Mouse (Mus musculus): Measurements from ENCODE around the gene Reg4. TPM values are rescaled to one million over a fixed set of nuclear protein-coding genes. Genes with fewer than 3 reads are reported as not detected.
A peak's percentile ranks its signal among the peaks of the same experiment; 100 is the strongest.

The Reg4 gene
- total and polyA plus RNA-seq, 2 experiments from 2014 or later, result not detected

GRCm38 (mm10) chr3:98203282-98203681 lies 18.7 kb upstream of the Reg4 start:
- no peak for ATAC-seq
- Histone ChIP-seq H3K4me1 (ENCODE audit: insufficient read depth) (no peaks in the 10 kb centered on the region), H3K36me3 (ENCODE audit: insufficient read depth) (no peaks in the 10 kb centered on the region), H3K9me3 (ENCODE audit: low read length) (no peaks in the 10 kb centered on the region), H3K4me3 (ENCODE audit: low read depth, low read length) (no peak overlapping the region), H3K9ac (no peak overlapping the region), H3K27me3 (ENCODE audit: insufficient read depth, low read length) (no peaks in the 10 kb centered on the region), H3K4me2 (ENCODE audit: low read depth) (no peak overlapping the region), H3K27ac (ENCODE audit: low read depth, low read length) (no peak overlapping the region)
- no peak for TF ChIP-seq CTCF (IDR thresholded peaks at IDR 0.05; ENCODE audit: low read depth)
- no peak for DNase-seq
- 71% methylated on average over 5 of the region's 5 CpGs for WGBS

- Histone ChIP-seq H3K9me3 (ENCODE audit: low read length) (no peaks in the 10 kb centered on the region), H3K27me3 (ENCODE audit: insufficient read depth, low read length) (no peaks in the 10 kb centered on the region), H3K4me1 (ENCODE audit: insufficient read depth) (peaks cover 12% of the 10 kb centered on the region), H3K27ac (ENCODE audit: low read depth, low read length) (no peak overlapping the region), H3K4me2 (ENCODE audit: low read depth) (no peak overlapping the region), H3K9ac (no peak overlapping the region), H3K36me3 (ENCODE audit: insufficient read depth) (no peaks in the 10 kb centered on the region), H3K4me3 (ENCODE audit: low read depth, low read length) (no peak overlapping the region)
- no peak for DNase-seq
- WGBS, result 78% methylated on average over 3 of the region's 3 CpGs
- TF ChIP-seq CTCF (IDR thresholded peaks at IDR 0.05; ENCODE audit: low read depth), result no peak
- ATAC-seq, result no peak
Observed at GRCm38 (mm10) chr3:98206977-98207376, 15.0 kb upstream of the Reg4 start.

GRCm38 (mm10) chr3:98209161-98209560 lies 12.8 kb upstream of the Reg4 start:
- DNase-seq (no peak), ATAC-seq (no peak)
- TF ChIP-seq CTCF (IDR thresholded peaks at IDR 0.05; ENCODE audit: low read depth), result no peak
- Histone ChIP-seq H3K4me1 (ENCODE audit: insufficient read depth) (peaks cover 12% of the 10 kb centered on the region), H3K27me3 (ENCODE audit: insufficient read depth, low read length) (no peaks in the 10 kb centered on the region), H3K36me3 (ENCODE audit: insufficient read depth) (no peaks in the 10 kb centered on the region), H3K9ac (no peak overlapping the region), H3K4me2 (ENCODE audit: low read depth) (no peak overlapping the region), H3K4me3 (ENCODE audit: low read depth, low read length) (no peak overlapping the region), H3K9me3 (ENCODE audit: low read length) (no peaks in the 10 kb centered on the region), H3K27ac (ENCODE audit: low read depth, low read length) (no peak overlapping the region)
- WGBS, result 66% methylated on average over 4 of the region's 4 CpGs

GRCm38 (mm10) chr3:98210860-98211259 lies 11.1 kb upstream of the Reg4 start:
- H3K9me3 ChIP-seq (ENCODE audit: low read length), result no peaks in the 10 kb centered on the region
- H3K4me1 ChIP-seq (ENCODE audit: insufficient read depth), result peaks cover 12% of the 10 kb centered on the region
- TF ChIP-seq CTCF (IDR thresholded peaks at IDR 0.05; ENCODE audit: low read depth), result no peak
- H3K4me2 ChIP-seq (ENCODE audit: low read depth), result no peak overlapping the region
- no peak overlapping the region for H3K4me3 ChIP-seq (ENCODE audit: low read depth, low read length)
- ATAC-seq (peak; percentile 25; the same call in 1 of the 2 replicates), DNase-seq (no peak)
- peak overlapping the region; percentile 60; the same call in 1 of the 2 replicates for H3K27ac ChIP-seq (ENCODE audit: low read depth, low read length)
- 40% methylated on average over 10 of the region's 10 CpGs for whole genome bisulfite sequencing
- no peaks in the 10 kb centered on the region for H3K27me3 ChIP-seq (ENCODE audit: insufficient read depth, low read length)
- H3K9ac ChIP-seq, result no peak overlapping the region
- H3K36me3 ChIP-seq (ENCODE audit: insufficient read depth), result no peaks in the 10 kb centered on the region

- Histone ChIP-seq H3K4me2 (ENCODE audit: low read depth) (no peak overlapping the region), H3K36me3 (ENCODE audit: insufficient read depth) (no peaks in the 10 kb centered on the region), H3K4me3 (ENCODE audit: low read depth, low read length) (no peak overlapping the region), H3K9ac (no peak overlapping the region), H3K27me3 (ENCODE audit: insufficient read depth, low read length) (no peaks in the 10 kb centered on the region), H3K27ac (ENCODE audit: low read depth, low read length) (peak overlapping the region; percentile 60), H3K9me3 (ENCODE audit: low read length) (no peaks in the 10 kb centered on the region), H3K4me1 (ENCODE audit: insufficient read depth) (peaks cover 12% of the 10 kb centered on the region)
- WGBS, result 21% methylated on average over 7 of the region's 7 CpGs
- TF ChIP-seq CTCF (IDR thresholded peaks at IDR 0.05; ENCODE audit: low read depth), result no peak
- DNase-seq, result peak; percentile 78
- ATAC-seq, result peak; percentile 97
Observed at GRCm38 (mm10) chr3:98211301-98212081, 10.5 kb upstream of the Reg4 start.

- no peak for TF ChIP-seq CTCF (IDR thresholded peaks at IDR 0.05; ENCODE audit: low read depth)
- Histone ChIP-seq H3K9ac (no peak overlapping the region), H3K36me3 (ENCODE audit: insufficient read depth) (no peaks in the 10 kb centered on the region), H3K4me3 (ENCODE audit: low read depth, low read length) (no peak overlapping the region), H3K4me1 (ENCODE audit: insufficient read depth) (peaks cover 2% of the 10 kb centered on the region; the same call in 1 of the 2 replicates), H3K27me3 (ENCODE audit: insufficient read depth, low read length) (no peaks in the 10 kb centered on the region), H3K27ac (ENCODE audit: low read depth, low read length) (no peak overlapping the region), H3K4me2 (ENCODE audit: low read depth) (no peak overlapping the region), H3K9me3 (ENCODE audit: low read length) (no peaks in the 10 kb centered on the region)
- no peak for DNase-seq
- WGBS, result 66% methylated on average over 3 of the region's 3 CpGs
- ATAC-seq, result no peak
Observed at GRCm38 (mm10) chr3:98216296-98216695, 5.7 kb upstream of the Reg4 start.

- H3K36me3 ChIP-seq (ENCODE audit: insufficient read depth), result no peaks in the 10 kb centered on the region
- 86% methylated on average over 3 of the region's 3 CpGs for WGBS
- no peak overlapping the region for H3K4me3 ChIP-seq (ENCODE audit: low read depth, low read length)
- no peaks in the 10 kb centered on the region for H3K27me3 ChIP-seq (ENCODE audit: insufficient read depth, low read length)
- TF ChIP-seq CTCF (IDR thresholded peaks at IDR 0.05; ENCODE audit: low read depth), result no peak
- no peak overlapping the region for H3K4me2 ChIP-seq (ENCODE audit: low read depth)
- H3K9ac ChIP-seq, result no peak overlapping the region
- H3K4me1 ChIP-seq (ENCODE audit: insufficient read depth), result no peaks in the 10 kb centered on the region
- DNase-seq (no peak), ATAC-seq (no peak)
- no peaks in the 10 kb centered on the region for H3K9me3 ChIP-seq (ENCODE audit: low read length)
- no peak overlapping the region for H3K27ac ChIP-seq (ENCODE audit: low read depth, low read length)
Observed at GRCm38 (mm10) chr3:98223263-98223662, 1.3 kb downstream of the Reg4 start.
